Mouse (Mus musculus) left cerebral cortex, adult 11 months (tissue): ENCODE measurements around the gene Gm20388.
"Not testable (repeated sequence)": the region's sequence is repeated elsewhere in the genome, so short reads cannot be mapped to it uniquely, and the experiment has no call there.

Experiments used
- DNase-seq: peaks from one replicate; pipeline ENCODE4 v3.0.0; 2022; ENCODE audit warnings: low spot score

Gene Gm20388

DNA sequence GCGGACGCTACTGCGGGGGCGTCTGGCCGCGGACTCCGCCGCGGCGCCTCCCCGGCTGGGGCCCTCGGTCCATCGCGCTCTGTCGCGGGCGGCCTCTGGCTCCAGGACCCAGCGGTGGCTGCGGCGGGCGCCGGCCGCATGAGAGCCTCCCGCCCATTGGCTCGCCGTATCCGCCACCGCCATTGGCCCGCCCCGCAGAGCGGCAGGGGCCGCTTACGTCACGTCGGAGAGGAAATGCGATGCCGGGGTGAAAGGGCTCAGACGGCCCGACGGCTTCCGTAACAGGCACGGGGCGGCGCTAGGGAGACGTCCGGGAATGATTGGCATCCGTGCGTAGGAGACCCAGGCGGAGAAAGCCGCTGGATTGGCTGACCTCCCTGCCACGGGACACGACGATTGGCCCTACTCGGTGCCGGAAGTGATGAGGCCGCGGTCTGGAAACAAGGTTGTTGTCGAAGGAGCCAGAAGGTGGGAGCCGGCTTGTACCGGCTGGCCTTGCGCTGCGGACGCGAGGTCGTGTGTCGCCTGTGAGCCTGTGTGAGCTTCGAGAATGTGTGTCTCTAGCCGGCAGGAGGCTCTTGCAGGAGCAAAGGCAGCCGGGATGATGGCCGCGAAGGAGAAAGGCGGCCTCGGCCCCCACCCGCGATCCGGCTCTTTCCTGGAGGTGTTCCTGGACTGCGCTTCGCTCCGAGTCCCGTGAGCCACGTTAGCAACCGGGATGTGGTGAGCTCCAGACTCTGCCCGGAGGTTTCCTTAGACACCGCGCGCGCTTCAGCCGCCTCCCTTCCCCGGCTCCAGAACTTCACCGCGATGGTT is 3131.7 kb downstream of the Gm20388 start, which contains the start of gene Ankrd11:
Gene Ankrd11 (minus strand): TSS at position 120 of the 816 bp plus-strand sequence.
- peak; percentile 100 for DNase-seq

- no peak for DNase-seq
These were observed 3132.5 kb downstream of the Gm20388 start for GRCm38 (mm10) chr8:123042974-123043625.

GRCm38 (mm10) chr8:123043941-123044340 is 3133.3 kb downstream of the Gm20388 start:
- DNase-seq: no peak

DNA sequence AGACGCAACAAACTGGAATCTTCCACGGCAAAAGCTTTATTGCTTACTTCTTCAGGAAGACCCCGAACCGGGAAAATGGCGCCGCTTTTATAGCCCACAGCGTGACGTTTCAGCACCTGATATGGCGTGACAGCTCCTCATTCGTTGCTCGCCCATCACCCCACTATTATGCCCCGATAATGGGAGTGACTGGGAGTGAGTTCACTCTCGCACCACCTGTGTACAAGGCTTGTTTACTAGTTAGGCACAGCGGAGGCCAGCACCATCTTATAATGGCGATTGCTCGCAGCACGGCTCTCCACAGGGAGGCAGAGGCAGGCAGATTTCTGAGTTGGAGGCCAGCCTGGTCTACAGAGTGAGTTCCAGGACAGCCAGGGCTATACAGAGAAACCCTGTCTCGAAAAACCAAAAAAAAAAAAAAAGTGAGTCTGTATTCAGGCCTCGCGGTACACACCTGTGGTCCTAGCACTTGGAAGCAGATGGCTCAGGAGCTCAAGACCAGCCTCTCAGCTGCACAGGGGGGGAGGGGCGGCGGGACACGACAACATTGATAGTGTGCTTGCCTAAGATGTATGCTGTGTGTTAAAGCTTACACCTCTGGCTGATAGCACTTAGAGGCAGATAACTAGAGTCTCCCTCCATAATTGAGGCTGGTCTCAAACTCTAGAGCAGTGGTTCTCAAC is 3134.2 kb downstream of the Gm20388 start:
- not testable (repeated sequence) for DNase-seq

- no peak for DNase-seq
These were observed 3136.1 kb downstream of the Gm20388 start for GRCm38 (mm10) chr8:123046706-123047105.

GRCm38 (mm10) chr8:123047827-123048226 is 3137.2 kb downstream of the Gm20388 start:
- DNase-seq: no peak

- no peak for DNase-seq
These were observed 3137.8 kb downstream of the Gm20388 start for GRCm38 (mm10) chr8:123048402-123048801.

DNA sequence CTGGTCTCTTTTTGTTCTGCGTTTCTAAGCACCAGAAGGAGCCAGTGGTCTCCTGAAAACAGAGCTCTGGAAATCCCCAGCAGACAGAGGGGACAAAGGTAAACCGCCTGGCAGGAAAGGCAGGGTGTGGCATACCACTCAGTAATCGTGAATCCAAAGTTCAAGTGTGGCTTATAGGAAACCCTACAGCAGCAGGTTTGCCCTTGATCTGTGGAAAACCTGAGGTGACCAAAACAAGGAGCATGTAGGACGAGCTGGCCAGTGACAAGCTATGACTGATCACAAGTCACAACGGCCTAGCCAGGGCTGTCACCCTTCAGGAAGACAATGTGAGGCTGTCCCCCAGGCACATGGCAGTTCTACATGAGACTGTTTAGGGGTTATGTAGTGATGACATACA is 3140.8 kb downstream of the Gm20388 start:
- no peak for DNase-seq

GRCm38 (mm10) chr8:123062721-123063120 is 3152.1 kb downstream of the Gm20388 start, which contains the start of gene Spg7:
Gene Spg7 (plus strand): TSS chr8:123062942.
- DNase-seq: no peak

- DNase-seq: no peak
These were observed 3153.4 kb downstream of the Gm20388 start for GRCm38 (mm10) chr8:123064072-123064471.

DNA sequence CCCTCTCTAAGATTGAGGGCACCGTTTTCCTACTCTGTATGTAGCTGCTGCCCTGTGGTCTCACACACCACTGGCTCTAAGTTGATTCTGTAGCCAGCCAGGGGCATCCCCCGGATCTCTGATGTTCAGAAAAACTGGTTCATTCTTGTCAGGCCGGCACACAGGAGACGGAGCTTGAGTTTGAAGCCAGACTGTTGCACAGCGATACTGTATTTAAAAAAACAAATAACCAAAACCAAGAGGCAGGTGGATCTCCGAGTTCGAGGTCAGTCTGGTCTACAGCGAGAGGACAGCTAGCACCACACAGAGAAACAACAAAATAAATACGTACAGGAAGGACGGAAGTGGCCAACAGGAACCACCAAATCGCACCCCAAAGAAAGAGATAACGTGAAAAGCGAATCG is 3154.2 kb downstream of the Gm20388 start:
- DNase-seq: no peak

- DNase-seq: peak; percentile 88
These were observed 3154.8 kb downstream of the Gm20388 start for GRCm38 (mm10) chr8:123065214-123066100.

DNA sequence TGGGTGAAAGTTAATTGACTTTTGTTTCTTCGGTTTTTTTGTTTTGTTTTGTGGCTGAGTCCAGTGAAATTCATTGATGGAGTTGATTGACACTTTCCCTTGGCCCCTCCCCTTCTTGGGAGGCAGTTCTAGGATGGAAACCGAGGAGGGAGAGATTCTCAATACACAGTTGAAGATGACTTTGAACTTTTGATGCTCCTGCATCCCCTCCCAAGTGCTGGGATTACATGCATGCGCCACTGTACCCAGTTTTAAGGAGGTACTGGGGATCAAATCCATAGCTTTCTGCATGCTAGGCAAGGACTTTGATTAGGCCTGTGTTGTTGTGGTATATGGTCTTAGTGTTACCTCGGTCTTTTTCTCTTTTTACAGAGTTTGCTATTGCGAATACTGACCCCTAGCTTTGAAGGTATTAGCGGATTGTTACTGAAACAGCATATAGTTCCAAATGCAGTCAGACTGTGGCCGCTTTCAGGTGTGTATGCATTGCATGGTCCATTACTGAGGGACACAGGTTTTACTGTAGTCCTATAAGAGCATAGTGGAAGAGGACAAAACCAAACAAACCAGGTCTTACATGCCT is 3155.6 kb downstream of the Gm20388 start:
- DNase-seq: no peak

DNA sequence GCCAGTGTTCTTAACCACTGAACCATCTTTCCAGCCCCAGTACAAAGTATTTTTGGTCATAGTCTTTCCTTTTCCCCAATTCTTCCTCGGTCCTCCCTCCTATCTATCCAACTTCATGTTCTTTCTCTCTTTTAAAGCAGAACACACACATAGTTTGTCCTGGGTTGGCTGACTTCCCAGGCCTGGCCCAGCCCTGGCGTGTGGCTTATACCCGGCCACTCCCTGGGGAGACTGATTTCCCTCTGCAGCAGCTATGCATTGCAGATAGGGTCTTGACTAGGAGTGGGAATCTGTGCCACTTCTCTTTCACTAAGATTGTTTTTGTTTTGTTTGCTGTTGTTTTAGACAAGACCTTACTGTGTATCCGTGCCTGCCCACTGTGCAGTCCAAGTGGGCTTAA is 3160.5 kb downstream of the Gm20388 start:
- no peak for DNase-seq

DNA sequence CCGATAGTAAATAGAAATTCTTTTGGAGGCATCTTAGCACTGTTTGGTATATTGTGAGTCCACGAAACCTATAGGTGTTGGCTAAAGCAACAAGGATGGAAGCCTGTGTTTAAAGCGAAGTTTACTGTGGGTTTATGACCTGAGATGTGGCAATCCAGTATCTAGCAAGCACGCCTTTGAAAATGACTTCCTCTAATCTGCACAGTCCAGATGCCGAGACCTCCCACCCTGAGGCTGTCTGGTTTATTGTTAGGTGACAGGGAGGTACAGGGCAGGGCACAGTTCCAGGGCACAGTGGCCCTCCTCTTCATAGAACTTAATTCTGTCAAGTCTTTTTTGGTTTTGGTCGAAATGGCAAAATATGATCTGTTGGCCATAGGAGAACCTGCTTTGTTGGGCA is 3166.6 kb downstream of the Gm20388 start:
- no peak for DNase-seq

DNA sequence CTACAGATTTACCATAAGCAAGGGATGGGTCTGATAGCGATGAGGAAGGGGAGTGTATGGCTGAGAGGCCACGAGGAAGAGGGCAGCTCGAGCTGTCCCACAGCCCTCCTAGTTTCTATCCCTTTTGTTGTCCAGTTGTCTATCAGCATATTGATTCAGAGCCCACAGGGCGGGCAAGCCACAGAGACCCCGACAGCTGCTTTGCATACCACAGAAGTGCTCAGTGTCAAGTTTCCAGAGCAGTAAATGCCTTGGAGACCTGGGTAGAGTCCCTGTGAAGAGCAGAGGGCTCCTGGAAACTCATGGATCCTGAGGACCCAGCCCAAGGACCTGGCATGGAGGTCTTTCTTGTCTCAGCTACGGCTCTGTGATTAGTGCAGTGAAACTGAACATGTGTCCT is 3172.4 kb downstream of the Gm20388 start:
- no peak for DNase-seq

DNA sequence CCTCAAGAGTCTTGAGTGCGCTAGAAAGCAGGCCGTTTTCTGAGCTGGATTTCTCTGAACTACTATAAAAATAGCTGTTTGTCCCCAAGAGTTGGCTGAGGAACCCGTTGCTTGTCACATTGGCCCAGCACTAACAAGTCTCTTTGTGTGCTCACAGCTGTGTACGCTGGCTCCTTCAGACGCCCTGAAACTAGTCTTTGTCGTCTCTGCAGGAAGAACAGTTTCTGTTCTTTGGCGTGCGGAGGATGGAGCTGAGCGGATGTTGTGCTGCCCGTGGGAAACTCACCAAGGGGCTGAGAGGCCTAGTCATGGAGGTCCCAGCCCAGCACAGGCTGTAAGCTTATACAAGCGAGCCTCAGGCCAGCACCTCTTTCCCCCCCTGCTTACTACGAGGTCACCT is 3173.0 kb downstream of the Gm20388 start:
- peak; percentile 51 for DNase-seq

DNA sequence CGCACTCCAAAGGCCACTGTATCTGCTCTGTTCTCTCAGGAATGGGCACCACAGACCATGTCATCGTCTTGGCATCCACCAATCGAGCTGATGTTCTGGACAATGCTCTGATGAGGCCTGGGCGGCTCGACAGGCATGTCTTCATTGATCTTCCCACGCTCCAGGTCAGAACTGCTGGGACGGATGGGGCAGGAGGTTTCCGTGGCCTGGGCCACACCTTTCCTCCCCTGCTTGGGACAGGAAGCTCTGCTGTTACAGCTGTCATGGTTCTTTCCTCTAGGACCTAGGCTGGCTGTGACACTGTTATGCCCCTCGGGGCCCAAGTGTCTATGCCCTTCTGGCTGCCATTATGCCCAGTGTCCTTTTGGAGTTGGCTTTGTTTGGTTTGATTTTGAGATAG is 3176.6 kb downstream of the Gm20388 start:
- DNase-seq: no peak

DNA sequence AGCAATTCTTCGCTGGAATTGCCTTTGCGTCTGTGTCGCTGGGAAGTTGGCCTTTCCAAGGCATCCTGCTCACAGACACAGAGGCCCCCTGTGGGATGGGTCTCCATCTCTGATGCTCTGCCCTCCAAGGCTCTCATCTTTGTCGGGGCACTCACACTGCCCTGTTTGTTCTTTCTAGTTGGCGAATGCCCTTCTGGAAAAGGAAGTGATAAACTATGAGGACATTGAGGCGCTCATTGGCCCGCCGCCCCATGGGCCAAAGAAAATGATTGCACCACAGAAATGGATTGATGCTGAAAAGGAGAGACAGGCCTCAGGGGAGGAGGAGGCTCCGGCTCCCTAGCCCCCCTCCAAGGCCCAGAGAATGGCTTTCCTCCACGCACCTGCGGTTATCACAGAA is 3186.6 kb downstream of the Gm20388 start:
- DNase-seq: no peak

DNA sequence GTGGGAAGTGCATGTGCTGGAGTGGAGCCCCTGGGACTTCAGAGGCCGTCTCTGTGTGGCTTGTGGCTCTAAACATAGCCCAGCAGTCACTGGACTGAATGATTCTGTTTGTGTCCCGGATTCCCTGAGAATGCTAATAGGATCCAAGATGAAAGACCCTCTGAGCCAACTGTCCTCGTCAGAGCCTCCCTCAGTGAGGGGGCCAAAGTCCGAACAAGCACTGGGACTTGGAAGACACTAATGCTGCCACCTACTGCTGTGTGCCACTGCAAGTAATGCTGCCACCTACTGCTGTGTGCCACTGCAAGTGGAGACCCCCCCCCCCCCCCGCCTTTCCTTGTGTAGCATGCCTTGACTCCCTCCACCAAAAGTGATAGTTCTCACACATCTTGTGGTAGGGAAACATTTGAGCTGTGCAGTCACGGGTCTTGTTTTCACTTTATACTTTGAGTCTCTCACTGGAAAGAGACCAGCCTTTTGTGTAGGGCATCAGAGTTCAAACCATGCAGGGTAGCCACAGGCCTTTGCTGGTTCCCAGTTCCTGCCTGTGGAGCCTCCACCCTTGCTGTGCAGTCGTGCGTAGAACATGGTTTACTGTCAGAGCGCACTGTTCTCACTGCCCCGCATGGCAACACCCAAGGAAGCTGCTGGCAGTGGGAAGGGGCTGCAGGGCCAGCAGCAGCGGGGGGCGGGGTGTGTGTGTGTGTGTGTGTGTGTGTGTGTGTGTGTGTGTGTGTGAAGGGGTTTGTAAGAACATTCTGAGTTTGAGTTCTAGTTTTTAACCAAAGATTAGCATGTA is 3187.3 kb downstream of the Gm20388 start:
- no peak for DNase-seq

GRCm38 (mm10) chr8:123100288-123100687 is 3189.6 kb downstream of the Gm20388 start:
- DNase-seq: no peak
